Mouse (Mus musculus) C2C12 (cell line): ENCODE results near the gene Ip6k2.

Experiments used
- CEBPB ChIP-seq: IDR thresholded peaks from one replicate; pipeline ENCODE4 v1.6.1; 2011; ENCODE audit warnings: low read depth, mild to moderate bottlenecking, control low read depth, moderate library complexity
- CTCF ChIP-seq: IDR thresholded peaks from one replicate; pipeline ENCODE4 v1.5.1; 2011; ENCODE audit not compliant: control insufficient read depth, insufficient read depth, insufficient read length
- MAX ChIP-seq: IDR thresholded peaks from one replicate; pipeline ENCODE4 v1.6.1; 2011; ENCODE audit warnings: mild to moderate bottlenecking, control low read depth
- MYOG ChIP-seq: IDR thresholded peaks from one replicate; pipeline ENCODE4 v1.6.1; 2011; ENCODE audit not compliant: control insufficient read depth, insufficient read length; ENCODE audit errors: extremely low read depth
- USF1 ChIP-seq: IDR thresholded peaks from one replicate; pipeline ENCODE4 v1.6.1; 2011; ENCODE audit warnings: low read depth, mild to moderate bottlenecking, control low read depth, moderate library complexity

- TF ChIP-seq CTCF (no peak), MAX (no peak), USF1 (no peak), MYOG (no peak), CEBPB (no peak)
Measured at GRCm38 (mm10) chr9:108740062-108740461, 43.5 kb upstream of the Ip6k2 start.
